Mouse (Mus musculus): ENCODE results near the gene Tpcn1.

- TF ChIP-seq ZC3H11A (IDR thresholded peaks at IDR 0.05; ENCODE audit: borderline replicate concordance, low read depth, low read length) = no peak
- no peak for TF ChIP-seq HCFC1 (IDR thresholded peaks at IDR 0.05; ENCODE audit: borderline replicate concordance, insufficient read depth, low read length)
- TF ChIP-seq MAFK (IDR thresholded peaks at IDR 0.05; ENCODE audit: insufficient read depth, low read depth, low read length) = no peak
- no peak for TF ChIP-seq ZNF384 (IDR thresholded peaks at IDR 0.05; ENCODE audit: low read depth, low read length)
Observed at GRCm38 (mm10) chr5:120512911-120513555, 75.4 kb downstream of the Tpcn1 start.
